Mouse (Mus musculus) regulatory T cell (primary cell): Measurements from ENCODE around the gene H2al3.

Experiments
- in situ Hi-C: fragments of 300-600 bp; cut with MboI, MseI; formaldehyde crosslinking; loops from one replicate; pipeline ENCODE4 v1.15.1; 2025; ENCODE audit warnings: high pct_unique_total_duplicates

The H2al3 gene

GRCm38 (mm10) chrX:9849403-9849802, at the start of gene H2al3:
H2al3 (plus strand) TSS chrX:9849703.
- in situ Hi-C loops, result no loop called here

GRCm38 (mm10) chrX:9810101-9810500, 39.4 kb upstream of the H2al3 start:
- in situ Hi-C loops, result no loop called here

GRCm38 (mm10) chrX:9812469-9812868, 37.0 kb upstream of the H2al3 start:
- in situ Hi-C loops, result no loop called here

- in situ Hi-C loops, result no loop called here
Measured at GRCm38 (mm10) chrX:9834779-9835178, 14.7 kb upstream of the H2al3 start.

GRCm38 (mm10) chrX:9846628-9847027, 2.9 kb upstream of the H2al3 start, which contains the start of gene Hypm:
Hypm (plus strand) TSS chrX:9846928.
- in situ Hi-C loops, result no loop called here

GRCm38 (mm10) chrX:9861859-9862258, 12.4 kb downstream of the H2al3 start:
- in situ Hi-C loops, result no loop called here

GRCm38 (mm10) chrX:9875519-9875918, 26.0 kb downstream of the H2al3 start:
- in situ Hi-C loops, result no loop called here

GRCm38 (mm10) chrX:9885322-9885721, 35.8 kb downstream of the H2al3 start, which contains the start of gene Sytl5:
Sytl5 (plus strand) TSS chrX:9885622.
- in situ Hi-C loops, result no loop called here
